Mouse (Mus musculus): ENCODE results near the gene F12. TPM values are rescaled to one million over a fixed set of nuclear protein-coding genes. Genes with fewer than 3 reads are reported as not detected.
A peak's percentile ranks its signal among the peaks of the same experiment; 100 is the strongest.

F12 gene
- polyA plus RNA-seq, 1 experiment from 2014 or later = not detected

DNA sequence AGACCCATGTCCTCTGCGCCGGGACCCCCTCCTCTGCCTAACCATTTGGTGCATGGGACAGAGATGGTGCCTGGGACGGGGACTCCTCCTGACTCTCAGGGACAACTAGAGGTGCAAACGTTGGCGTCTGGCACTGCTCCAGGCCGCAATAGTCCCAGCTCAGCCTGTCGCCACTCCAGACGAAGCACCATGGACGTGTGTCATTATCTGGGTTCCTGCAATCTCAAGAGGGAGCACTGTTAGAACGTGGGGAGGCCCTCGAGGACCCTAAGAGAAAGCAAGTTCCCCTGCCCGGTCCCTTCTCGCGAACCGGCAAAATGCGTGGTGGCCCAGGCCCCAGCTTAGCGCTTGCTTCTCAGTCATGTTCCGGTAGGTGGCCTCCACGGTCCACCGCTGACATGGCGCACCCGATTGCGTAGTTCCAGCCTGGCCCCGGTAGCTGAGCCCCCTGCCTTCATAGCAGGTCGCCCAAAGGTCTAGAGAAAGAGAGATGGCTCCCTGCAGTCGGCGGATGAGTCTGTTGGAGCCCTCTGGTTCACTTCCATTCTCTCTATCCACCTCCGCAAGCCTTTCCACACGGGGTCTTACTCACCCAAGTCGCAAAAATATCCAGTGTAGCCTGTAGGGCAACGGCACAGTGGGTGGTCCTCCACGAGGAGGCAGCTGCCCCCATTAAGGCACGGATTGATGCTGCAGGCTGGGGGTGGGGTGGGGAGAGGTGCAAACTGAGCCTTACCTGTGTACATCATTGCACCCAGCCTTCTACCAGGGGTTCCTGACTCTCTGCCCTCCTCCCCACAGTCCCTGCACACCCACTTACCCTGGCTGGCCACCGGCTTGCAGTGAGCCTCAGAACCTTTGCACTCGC, 5.4 kb downstream of the F12 start:
- H3K27me3 ChIP-seq (replicated peaks) = peaks cover 50% of the 10 kb centered on the region
- H3K4me2 ChIP-seq (replicated peaks) = peak overlapping the region; percentile 48
- no peak overlapping the region for H3K27ac ChIP-seq
- peaks cover 16% of the 10 kb centered on the region; the same call in 1 of the 2 replicates for H3K4me1 ChIP-seq
- 16% methylated on average over 35 of the region's 35 CpGs for WGBS
- H3K36me3 ChIP-seq = no peaks in the 10 kb centered on the region
- H3K4me3 ChIP-seq = no peak overlapping the region
- 0 out of 2 replicates have a peak overlapping the region, but pooled peaks have one; percentile 21 for H3K9ac ChIP-seq
- no peaks in the 10 kb centered on the region for H3K9me3 ChIP-seq
- peak; percentile 31; the same call in 1 of the 2 replicates for ATAC-seq (ENCODE audit: low FRiP score, low read depth)

DNA sequence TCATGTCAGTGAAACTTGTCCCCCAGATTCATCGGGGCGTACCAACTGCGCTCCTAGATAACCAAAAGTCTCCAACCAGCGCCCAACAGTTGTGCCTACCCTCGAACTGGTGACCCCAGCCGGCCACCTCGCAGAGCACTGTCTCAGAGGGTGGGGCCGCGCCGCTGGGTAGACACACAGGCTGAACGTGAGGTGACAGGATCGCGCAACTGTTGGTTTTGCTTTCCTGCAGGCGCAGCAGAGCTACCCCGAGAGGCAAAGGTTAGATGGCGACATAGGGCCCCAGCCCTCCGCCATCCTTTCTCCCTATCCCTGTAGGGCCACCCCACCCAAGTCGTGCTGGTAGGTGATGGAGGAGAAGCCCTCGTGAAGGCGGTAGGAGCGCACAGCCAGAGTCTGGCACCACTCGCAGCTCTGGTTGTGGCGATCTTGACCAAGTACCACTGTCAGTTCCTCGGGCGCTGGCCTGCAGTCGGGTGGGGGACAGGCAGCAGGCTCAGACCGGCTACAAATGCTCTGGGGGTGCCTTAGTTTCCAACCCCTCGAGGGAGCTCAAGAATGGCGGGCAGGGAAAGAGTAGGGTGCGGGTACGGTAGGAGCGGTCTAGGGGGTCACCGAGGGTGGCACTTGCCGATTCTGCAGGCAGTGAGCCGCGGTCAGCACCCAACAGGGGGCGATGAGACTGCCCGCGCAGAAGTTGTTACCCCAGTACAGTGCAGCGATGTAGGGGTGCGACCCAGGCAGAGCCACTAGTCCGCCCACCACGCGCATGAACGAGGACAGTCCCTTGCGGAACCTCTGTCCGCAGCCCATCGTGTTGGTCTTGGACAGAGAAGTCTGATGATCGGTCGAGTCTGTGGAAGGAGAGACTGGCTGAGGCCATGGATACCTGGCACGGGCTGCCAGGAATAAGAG, 6.3 kb downstream of the F12 start:
- no peaks in the 10 kb centered on the region for H3K9me3 ChIP-seq
- peak overlapping the region; percentile 48; the same call in 1 of the 2 replicates for H3K4me2 ChIP-seq (replicated peaks)
- H3K27me3 ChIP-seq (replicated peaks) = peaks cover 50% of the 10 kb centered on the region
- no peak overlapping the region for H3K4me3 ChIP-seq
- 30% methylated on average over 51 of the region's 51 CpGs for WGBS
- H3K27ac ChIP-seq = no peak overlapping the region
- H3K4me1 ChIP-seq = peaks cover 16% of the 10 kb centered on the region; the same call in 1 of the 2 replicates
- H3K36me3 ChIP-seq = no peaks in the 10 kb centered on the region
- ATAC-seq (ENCODE audit: low FRiP score, low read depth) = 0 out of 2 replicates have a peak, but pooled peaks have one; percentile 27
- H3K9ac ChIP-seq = no peak overlapping the region

DNA sequence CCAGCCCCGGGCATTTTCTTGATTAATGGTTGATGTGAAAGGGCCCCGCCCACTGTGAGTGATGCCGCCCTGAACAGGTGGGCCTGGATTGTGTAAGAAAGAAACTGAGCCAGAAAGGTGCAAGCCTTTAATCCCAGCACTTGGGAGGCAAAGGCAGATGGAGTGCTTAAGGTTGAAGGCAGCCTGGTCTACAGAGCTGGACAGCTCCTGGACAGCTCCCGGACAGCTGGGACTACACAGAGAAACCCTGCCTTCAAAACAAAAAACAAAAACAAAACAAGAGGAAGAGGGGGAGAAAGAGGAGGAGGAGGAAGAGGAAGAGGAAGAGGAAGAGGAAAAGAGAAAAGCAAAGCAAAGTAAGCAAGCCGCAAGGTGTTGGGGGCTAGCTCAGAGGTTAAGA, 7.5 kb downstream of the F12 start:
- H3K9ac ChIP-seq = no peak overlapping the region
- H3K4me3 ChIP-seq = no peak overlapping the region
- H3K4me2 ChIP-seq (replicated peaks) = no peak overlapping the region
- no peaks in the 10 kb centered on the region for H3K36me3 ChIP-seq
- no peak for ATAC-seq (ENCODE audit: low FRiP score, low read depth)
- 83% methylated on average over 5 of the region's 5 CpGs for WGBS
- no peak overlapping the region for H3K27ac ChIP-seq
- peaks cover 60% of the 10 kb centered on the region for H3K27me3 ChIP-seq (replicated peaks)
- H3K9me3 ChIP-seq = no peaks in the 10 kb centered on the region
- peaks cover 23% of the 10 kb centered on the region; the same call in 1 of the 2 replicates for H3K4me1 ChIP-seq

DNA sequence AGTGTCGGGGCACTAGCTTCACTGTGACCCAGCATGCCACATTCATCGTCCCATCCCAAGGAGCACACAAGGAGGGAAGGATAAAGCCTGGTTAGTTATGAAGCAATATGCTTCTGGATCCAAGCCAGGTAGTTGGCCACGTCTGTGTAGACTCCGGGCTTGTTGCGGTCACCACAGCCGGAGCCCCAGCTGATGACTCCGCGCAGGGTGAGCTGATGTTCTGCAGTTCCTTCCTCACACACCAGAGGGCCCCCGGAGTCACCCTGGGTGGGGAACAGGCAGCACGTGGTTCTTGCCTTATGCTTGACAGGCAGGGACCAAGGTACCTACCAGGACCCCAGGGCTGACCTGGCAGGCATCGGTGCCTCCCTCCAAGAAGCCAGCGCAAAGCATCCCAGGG, 8.6 kb downstream of the F12 start:
- Histone ChIP-seq H3K4me2 (replicated peaks) (peak overlapping the region; percentile 30), H3K36me3 (no peaks in the 10 kb centered on the region), H3K4me1 (peaks cover 23% of the 10 kb centered on the region; the same call in 1 of the 2 replicates), H3K9ac (no peak overlapping the region), H3K27me3 (replicated peaks) (peaks cover 64% of the 10 kb centered on the region), H3K9me3 (no peaks in the 10 kb centered on the region), H3K4me3 (no peak overlapping the region), H3K27ac (no peak overlapping the region)
- peak; percentile 54; the same call in 1 of the 2 replicates for ATAC-seq (ENCODE audit: low FRiP score, low read depth)
- 12% methylated on average over 12 of the region's 12 CpGs for WGBS

DNA sequence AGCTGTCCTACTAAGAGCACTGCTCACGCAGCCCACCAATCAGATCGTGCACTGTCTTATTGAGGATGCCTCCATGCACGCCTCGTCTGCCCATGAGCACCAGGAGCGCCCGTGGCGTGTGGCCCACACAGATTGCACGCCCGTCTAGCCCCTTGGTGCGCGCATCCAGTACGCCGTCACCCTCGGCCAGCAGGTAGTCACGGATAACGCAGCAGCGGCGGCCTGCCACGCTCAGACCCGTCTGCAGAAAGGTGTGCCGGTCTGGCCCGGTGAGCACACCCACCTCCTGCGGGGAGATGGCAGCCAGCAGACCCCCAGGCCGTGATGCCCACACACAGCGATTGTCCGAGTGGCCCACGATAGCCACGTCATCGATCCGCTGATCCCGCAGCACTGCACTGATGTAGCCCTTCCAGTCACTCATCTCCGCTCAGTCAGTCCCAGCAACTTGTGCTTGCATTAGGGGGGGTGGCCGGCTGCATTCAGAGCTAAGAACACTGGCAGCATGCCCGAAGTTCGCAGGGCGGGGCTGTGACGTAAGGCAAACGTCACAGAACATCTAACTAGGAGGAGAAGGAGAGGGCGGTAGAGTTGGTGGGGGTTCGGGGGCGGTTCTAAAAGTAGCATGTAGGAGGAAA, 11.7 kb downstream of the F12 start, which contains the start of gene Pfn3:
TSS of gene Pfn3 (minus strand) at position 490 of the 638 bp plus-strand sequence.
- peaks cover 35% of the 10 kb centered on the region for H3K27me3 ChIP-seq (replicated peaks)
- peak within 1 kb of the TSS; percentile 34 for H3K4me3 ChIP-seq
- no peaks in the 10 kb centered on the region for H3K9me3 ChIP-seq
- peak; percentile 46; the same call in 1 of the 2 replicates for ATAC-seq (ENCODE audit: low FRiP score, low read depth)
- H3K36me3 ChIP-seq = no peaks in the 10 kb centered on the region
- H3K27ac ChIP-seq = no peak within 1 kb of the TSS
- WGBS = 7% methylated on average over 41 of the region's 41 CpGs
- peak within 1 kb of the TSS; percentile 52 for H3K9ac ChIP-seq
- peak within 1 kb of the TSS; percentile 72 for H3K4me2 ChIP-seq (replicated peaks)
- peaks cover 7% of the 10 kb centered on the region; the same call in 1 of the 2 replicates for H3K4me1 ChIP-seq

DNA sequence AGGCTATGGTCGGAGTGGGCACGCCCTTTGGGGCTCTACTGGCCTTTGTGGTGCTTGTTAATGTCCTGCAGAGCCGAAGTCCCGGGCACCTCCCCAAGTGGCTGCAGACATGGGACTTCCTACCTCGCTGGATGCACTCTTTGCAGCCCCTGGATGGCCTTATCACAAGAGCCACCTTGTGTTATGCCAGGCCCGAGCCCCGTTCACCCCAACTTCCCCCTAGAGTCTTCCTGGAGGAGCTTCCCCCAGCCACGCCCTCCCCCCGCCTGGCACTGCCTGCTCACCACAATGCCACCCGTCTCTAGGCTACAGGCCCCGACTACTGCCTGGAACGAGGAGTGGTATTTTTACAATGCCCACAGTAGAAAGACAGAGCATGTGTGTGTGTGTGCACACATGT, 13.3 kb downstream of the F12 start:
- no peaks in the 10 kb centered on the region for H3K9me3 ChIP-seq
- no peak overlapping the region for H3K4me2 ChIP-seq (replicated peaks)
- H3K9ac ChIP-seq = no peak overlapping the region
- H3K27me3 ChIP-seq (replicated peaks) = peaks cover 25% of the 10 kb centered on the region
- peaks cover 7% of the 10 kb centered on the region; the same call in 1 of the 2 replicates for H3K4me1 ChIP-seq
- WGBS = 85% methylated on average over 12 of the region's 12 CpGs
- no peak overlapping the region for H3K27ac ChIP-seq
- no peak for ATAC-seq (ENCODE audit: low FRiP score, low read depth)
- H3K36me3 ChIP-seq = no peaks in the 10 kb centered on the region
- no peak overlapping the region for H3K4me3 ChIP-seq

DNA sequence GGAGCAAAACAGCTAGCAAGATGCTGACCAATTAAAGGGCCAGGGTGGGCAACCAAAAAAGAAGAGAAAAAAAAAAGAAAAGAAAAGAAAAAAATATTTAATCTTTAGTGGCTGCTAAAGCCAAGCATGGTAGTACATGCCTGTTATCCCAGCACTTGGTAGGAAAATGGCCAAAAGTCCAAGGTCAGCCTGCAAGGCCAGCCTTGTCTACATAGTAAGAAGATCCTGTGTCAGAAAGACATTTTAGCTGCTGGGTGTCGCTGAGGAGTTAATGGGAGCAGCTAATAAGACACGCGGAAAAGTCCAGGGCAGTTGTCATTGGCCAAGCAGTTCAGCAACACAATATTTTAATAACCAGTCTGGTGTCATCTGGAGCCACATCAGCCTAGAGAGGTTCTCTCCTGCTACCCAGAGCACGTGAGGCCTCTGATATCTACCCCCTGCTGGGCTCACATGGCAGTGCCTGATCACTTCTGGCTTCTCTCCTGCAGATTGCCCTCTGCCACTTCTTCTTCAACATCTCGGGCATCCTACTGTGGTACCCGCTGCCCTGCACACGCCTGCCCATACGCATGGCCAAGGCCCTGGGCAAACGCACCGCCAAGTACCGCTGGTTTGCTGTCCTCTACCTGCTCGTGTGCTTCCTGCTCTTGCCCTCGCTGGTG, 13.8 kb downstream of the F12 start:
- Histone ChIP-seq H3K4me3 (no peak overlapping the region), H3K9ac (no peak overlapping the region), H3K27me3 (replicated peaks) (peaks cover 20% of the 10 kb centered on the region), H3K27ac (no peak overlapping the region), H3K36me3 (no peaks in the 10 kb centered on the region), H3K9me3 (no peaks in the 10 kb centered on the region), H3K4me1 (peaks cover 7% of the 10 kb centered on the region; the same call in 1 of the 2 replicates), H3K4me2 (replicated peaks) (no peak overlapping the region)
- no peak for ATAC-seq (ENCODE audit: low FRiP score, low read depth)
- WGBS = 84% methylated on average over 13 of the region's 13 CpGs

DNA sequence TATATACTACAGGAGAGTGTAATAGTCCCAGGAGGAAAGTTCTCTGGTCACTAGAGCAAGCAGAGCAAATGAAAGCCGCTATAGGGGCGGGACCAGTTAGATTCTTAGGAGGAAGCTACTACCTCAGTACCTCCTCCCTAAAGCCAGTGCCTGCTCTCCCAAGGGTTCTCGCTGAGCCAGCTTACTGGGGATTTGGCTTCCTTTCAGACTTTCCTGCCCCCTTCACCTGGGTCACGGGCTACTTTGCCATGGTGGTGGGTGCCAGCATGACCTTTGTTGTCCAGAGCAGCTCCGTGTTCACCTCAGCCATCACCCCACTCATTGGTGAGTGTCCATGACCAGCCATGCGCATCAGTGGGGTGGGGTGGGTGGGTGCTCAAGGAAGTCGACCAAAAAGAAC, 14.8 kb downstream of the F12 start:
- peaks cover 18% of the 10 kb centered on the region for H3K27me3 ChIP-seq (replicated peaks)
- H3K4me3 ChIP-seq = no peak overlapping the region
- WGBS = 81% methylated on average over 7 of the region's 7 CpGs
- H3K27ac ChIP-seq = no peak overlapping the region
- ATAC-seq (ENCODE audit: low FRiP score, low read depth) = no peak
- peaks cover 7% of the 10 kb centered on the region; the same call in 1 of the 2 replicates for H3K4me1 ChIP-seq
- H3K9me3 ChIP-seq = no peaks in the 10 kb centered on the region
- H3K9ac ChIP-seq = no peak overlapping the region
- H3K4me2 ChIP-seq (replicated peaks) = no peak overlapping the region
- H3K36me3 ChIP-seq = no peaks in the 10 kb centered on the region

DNA sequence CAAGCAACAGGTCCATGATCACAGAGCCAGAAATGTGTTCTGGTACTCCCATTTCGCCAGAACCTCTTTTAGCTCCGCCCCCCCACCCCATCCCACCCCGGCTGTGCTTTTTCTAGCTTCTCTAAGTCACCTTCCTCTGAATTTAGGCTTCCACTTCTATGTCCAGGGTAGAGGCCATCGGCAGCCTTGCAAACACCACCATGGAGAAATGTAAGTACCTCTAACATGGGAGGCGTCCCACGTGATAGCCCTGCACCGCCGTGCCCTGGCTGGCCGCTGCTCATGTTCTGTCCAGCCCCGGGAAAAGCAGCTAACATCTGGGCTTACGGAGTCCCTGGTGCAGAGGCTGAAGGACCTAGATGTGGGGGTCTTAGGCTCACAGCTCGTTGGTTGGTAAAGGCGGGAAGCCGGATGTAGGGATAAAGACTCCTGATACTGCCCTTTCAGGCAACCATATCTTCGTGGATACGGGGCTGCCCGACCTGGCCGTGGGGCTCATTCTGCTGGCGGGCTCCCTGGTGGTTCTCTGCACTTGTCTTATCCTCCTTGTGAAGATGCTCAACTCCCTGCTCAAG, 18.0 kb downstream of the F12 start:
- Histone ChIP-seq H3K9ac (no peak overlapping the region), H3K4me1 (peaks cover 10% of the 10 kb centered on the region; the same call in 1 of the 2 replicates), H3K27me3 (replicated peaks) (peaks cover 4% of the 10 kb centered on the region; the same call in 1 of the 2 replicates), H3K4me3 (no peak overlapping the region), H3K27ac (no peak overlapping the region), H3K9me3 (no peaks in the 10 kb centered on the region), H3K4me2 (replicated peaks) (no peak overlapping the region), H3K36me3 (no peaks in the 10 kb centered on the region)
- WGBS = 86% methylated on average over 19 of the region's 19 CpGs
- no peak for ATAC-seq (ENCODE audit: low FRiP score, low read depth)

DNA sequence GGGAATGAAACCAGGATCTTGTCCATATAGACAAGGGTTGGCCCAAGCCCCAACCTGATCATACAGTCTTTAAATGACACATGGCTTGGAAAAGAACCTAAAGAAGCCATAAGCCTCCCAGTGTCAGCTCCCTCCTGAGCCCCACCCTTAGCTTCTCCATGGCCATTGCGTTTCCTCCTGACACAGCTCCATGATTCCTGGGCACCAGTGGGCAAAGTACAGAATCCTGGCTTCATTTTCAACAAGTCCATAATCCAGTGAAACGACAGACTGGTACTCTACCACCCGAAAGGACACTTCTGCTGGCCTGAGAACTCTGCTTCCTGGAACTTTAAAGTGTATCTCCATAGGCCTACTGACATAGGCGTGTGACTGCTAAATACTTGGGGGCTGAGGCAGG, 19.3 kb downstream of the F12 start:
- Histone ChIP-seq H3K9me3 (no peaks in the 10 kb centered on the region), H3K27ac (no peak overlapping the region), H3K9ac (no peak overlapping the region), H3K4me1 (peaks cover 10% of the 10 kb centered on the region; the same call in 1 of the 2 replicates), H3K27me3 (replicated peaks) (0 out of 2 replicates have a peak, but pooled peaks cover 4% of the 10 kb centered on the region), H3K4me2 (replicated peaks) (no peak overlapping the region), H3K4me3 (no peak overlapping the region), H3K36me3 (no peaks in the 10 kb centered on the region)
- no peak for ATAC-seq (ENCODE audit: low FRiP score, low read depth)
- WGBS = 84% methylated on average over 4 of the region's 4 CpGs
